Mouse (Mus musculus) MEL (cell line): ENCODE data around the gene Ctns. TPM values are rescaled to one million over a fixed set of nuclear protein-coding genes. Genes with fewer than 3 reads are reported as not detected.

Experiments
- DNase-seq: peaks from one replicate; pipeline ENCODE4 v3.0.0; 2011; ENCODE audit warnings: low read depth, low spot score
- H3K27ac ChIP-seq: 2 replicates; pipeline ENCODE4 v1.5.1; 2012; ENCODE audit warnings: low read depth, mild to moderate bottlenecking, control low read depth, low read length, moderate library complexity; ENCODE audit not compliant: control insufficient read depth
- H3K27me3 ChIP-seq, 2 experiments: fragments of 150-350 bp in 1 of 2; sonication (generic) in 1 of 2; 2 replicates each; pipeline ENCODE4 v1.6.1; 2012; ENCODE audit warnings: low read length in 2 of 2, mild to moderate bottlenecking in 2 of 2, improper control_type of control experiment in 1 of 2, moderate library complexity in 1 of 2; ENCODE audit not compliant: insufficient read depth in 2 of 2, control insufficient read depth in 1 of 2
- H3K36me3 ChIP-seq, 2 experiments: 2 replicates each; pipeline ENCODE4 v1.6.1; 2012 to 2014; ENCODE audit warnings: low read length in 2 of 2, improper control_type of control experiment in 1 of 2, inconsistent platforms in 1 of 2, mild to moderate bottlenecking in 1 of 2; ENCODE audit not compliant: insufficient read depth in 2 of 2, control insufficient read depth in 1 of 2
- H3K4me1 ChIP-seq, 2 experiments: fragments of 150-350 bp in 1 of 2; sonication (generic) in 1 of 2; 2 replicates each; pipeline ENCODE4 v1.6.1; 2012; ENCODE audit warnings: low read length in 2 of 2, improper control_type of control experiment in 1 of 2, mild to moderate bottlenecking in 1 of 2; ENCODE audit not compliant: insufficient read depth in 2 of 2, control insufficient read depth in 1 of 2
- H3K4me3 ChIP-seq, 2 experiments: fragments of 150-350 bp in 1 of 2; sonication (generic) in 1 of 2; 2 replicates each; pipeline ENCODE4 v1.5.1; 2012; ENCODE audit warnings: low read depth in 2 of 2, low read length in 2 of 2, mild to moderate bottlenecking in 2 of 2, moderate library complexity in 2 of 2, control low read depth in 1 of 2, improper control_type of control experiment in 1 of 2; ENCODE audit not compliant: control insufficient read depth in 1 of 2, insufficient read depth in 1 of 2
- H3K79me2 ChIP-seq: 2 replicates; pipeline ENCODE4 v1.6.1; 2012; ENCODE audit warnings: mild to moderate bottlenecking, low read length, moderate library complexity; ENCODE audit not compliant: control insufficient read depth, poor library complexity, insufficient read depth
- H3K9ac ChIP-seq: 2 replicates; pipeline ENCODE4 v1.6.1; 2012; ENCODE audit warnings: low read depth, mild to moderate bottlenecking, control low read depth, low read length, moderate library complexity; ENCODE audit not compliant: control insufficient read depth, poor library complexity, severe bottlenecking
- H3K9me3 ChIP-seq: fragments of 150-350 bp; sonication (generic); replicated peaks from 2 replicates; pipeline ENCODE4 v1.6.1; 2012; ENCODE audit warnings: mild to moderate bottlenecking, low read length, improper control_type of control experiment, moderate library complexity; ENCODE audit not compliant: insufficient read depth
- BHLHE40 ChIP-seq: IDR thresholded peaks from 2 replicates; pipeline ENCODE4 v1.6.1; 2012; ENCODE audit warnings: low read depth, mild to moderate bottlenecking, inconsistent platforms, low read length, improper control_type of control experiment, borderline replicate concordance
- CHD1 ChIP-seq: IDR thresholded peaks from 2 replicates; pipeline ENCODE4 v1.6.1; 2012; ENCODE audit warnings: low read depth, mild to moderate bottlenecking, inconsistent platforms, low read length, improper control_type of control experiment
- CHD2 ChIP-seq: IDR thresholded peaks from 2 replicates; pipeline ENCODE4 v1.6.1; 2011; ENCODE audit warnings: low read length, improper control_type of control experiment
- ELF1 ChIP-seq: IDR thresholded peaks from 2 replicates; pipeline ENCODE4 v1.6.1; 2014; ENCODE audit warnings: low read depth, mild to moderate bottlenecking, inconsistent platforms, low read length, improper control_type of control experiment, moderate library complexity
- EP300 ChIP-seq, 2 experiments: IDR thresholded peaks; 2 replicates each; pipeline ENCODE4 v1.6.1; 2011; ENCODE audit warnings: improper control_type of control experiment in 2 of 2, low read length in 2 of 2, low read depth in 1 of 2, mild to moderate bottlenecking in 1 of 2
- GABPA ChIP-seq: IDR thresholded peaks from 2 replicates; pipeline ENCODE4 v1.6.1; 2012; ENCODE audit warnings: low read depth, mild to moderate bottlenecking, inconsistent platforms, low read length, improper control_type of control experiment, moderate library complexity
- GATA1 ChIP-seq: IDR thresholded peaks from 2 replicates; pipeline ENCODE4 v1.6.1; 2011; ENCODE audit warnings: low read depth, low read length, improper control_type of control experiment
- JUND ChIP-seq: IDR thresholded peaks from 2 replicates; pipeline ENCODE4 v1.6.1; 2011; ENCODE audit warnings: low read depth, mild to moderate bottlenecking, improper control_type of control experiment, low read length
- KAT2A ChIP-seq: conservative IDR thresholded peaks from 2 replicates; pipeline ENCODE4 v1.6.1; 2012; ENCODE audit warnings: low read depth, low read length, improper control_type of control experiment, inconsistent platforms
- MAFK ChIP-seq: IDR thresholded peaks from 2 replicates; pipeline ENCODE4 v1.6.1; 2011; ENCODE audit warnings: low read depth, mild to moderate bottlenecking, low read length, improper control_type of control experiment, borderline replicate concordance
- MYB ChIP-seq: IDR thresholded peaks from 2 replicates; pipeline ENCODE4 v1.6.1; 2011; ENCODE audit warnings: mild to moderate bottlenecking, low read depth, low read length, improper control_type of control experiment
- NELFE ChIP-seq: IDR thresholded peaks from 2 replicates; pipeline ENCODE4 v1.6.1; 2011; ENCODE audit warnings: low read depth, low read length, improper control_type of control experiment
- POLR2AphosphoS2 ChIP-seq: IDR thresholded peaks from 2 replicates; pipeline ENCODE4 v1.6.1; 2011; ENCODE audit warnings: low read length, improper control_type of control experiment
- POLR2AphosphoS5 ChIP-seq: IDR thresholded peaks from 2 replicates; pipeline ENCODE4 v1.6.1; 2012; ENCODE audit warnings: low read depth, borderline replicate concordance, mild to moderate bottlenecking, inconsistent platforms, low read length, moderate library complexity, mixed read lengths
- RAD21 ChIP-seq: IDR thresholded peaks from 2 replicates; pipeline ENCODE4 v1.6.1; 2011; ENCODE audit warnings: mild to moderate bottlenecking, low read depth, low read length, improper control_type of control experiment
- RCOR1 ChIP-seq: IDR thresholded peaks from 2 replicates; pipeline ENCODE4 v1.6.1; 2012; ENCODE audit warnings: low read depth, mild to moderate bottlenecking, inconsistent platforms, low read length, improper control_type of control experiment
- SIN3A ChIP-seq: IDR thresholded peaks from 2 replicates; pipeline ENCODE4 v1.6.1; 2012; ENCODE audit warnings: low read length, improper control_type of control experiment, inconsistent platforms
- SMC3 ChIP-seq: IDR thresholded peaks from 2 replicates; pipeline ENCODE4 v1.6.1; 2011; ENCODE audit warnings: low read depth, low read length, improper control_type of control experiment
- TBP ChIP-seq: IDR thresholded peaks from 2 replicates; pipeline ENCODE4 v1.8.0; 2011; ENCODE audit warnings: low read depth, low read length, improper control_type of control experiment
- TCF12 ChIP-seq: IDR thresholded peaks from 2 replicates; pipeline ENCODE4 v1.6.1; 2014; ENCODE audit warnings: low read depth, mild to moderate bottlenecking, inconsistent platforms, low read length, improper control_type of control experiment, moderate library complexity
- UBTF ChIP-seq: IDR thresholded peaks from 2 replicates; pipeline ENCODE4 v1.6.1; 2012; ENCODE audit warnings: low read depth, mild to moderate bottlenecking, inconsistent platforms, low read length, improper control_type of control experiment, moderate library complexity, borderline replicate concordance; ENCODE audit not compliant: insufficient read depth
- USF1 ChIP-seq: IDR thresholded peaks from 2 replicates; pipeline ENCODE4 v1.6.1; 2014; ENCODE audit warnings: low read depth, mild to moderate bottlenecking, inconsistent platforms, low read length, improper control_type of control experiment, moderate library complexity
- ZC3H11A ChIP-seq: IDR thresholded peaks from 2 replicates; pipeline ENCODE4 v1.6.1; 2012; ENCODE audit warnings: low read depth, mild to moderate bottlenecking, inconsistent platforms, low read length, improper control_type of control experiment
- ZKSCAN1 ChIP-seq: IDR thresholded peaks from 2 replicates; pipeline ENCODE4 v1.6.1; 2012; ENCODE audit warnings: low read depth, mild to moderate bottlenecking, inconsistent platforms, low read length, improper control_type of control experiment, moderate library complexity
- ZMIZ1 ChIP-seq: IDR thresholded peaks from 2 replicates; pipeline ENCODE4 v1.6.1; 2012; ENCODE audit warnings: low read depth, mild to moderate bottlenecking, inconsistent platforms, low read length, improper control_type of control experiment, moderate library complexity
- ZNF384 ChIP-seq: IDR thresholded peaks from 2 replicates; pipeline ENCODE4 v1.6.1; 2012; ENCODE audit warnings: low read depth, mild to moderate bottlenecking, inconsistent platforms, low read length, improper control_type of control experiment
- polyA plus RNA-seq, 2 experiments: library from polyadenylated mRNA; stranded (reverse) in 1 of 2; unstranded in 1 of 2; fragments of >175 nt in 1 of 2; fragments of >200 nt in 1 of 2; gene quantifications; 2 replicates each; pipeline versions ENCODE4 v1.2.1 to v1.2.4; 2012; ENCODE audit warnings: low replicate concordance in 2 of 2, low read depth in 1 of 2; ENCODE audit not compliant: insufficient read length in 2 of 2, insufficient read depth in 1 of 2, missing spikeins in 1 of 2
- total RNA-seq: library from RNA; depleted of rRNA; stranded (reverse); fragments of 300-350 nt; gene quantifications from 2 replicates; pipeline ENCODE4 v1.2.3, GENCODE M21; 2012

Ctns gene
- total and polyA plus RNA-seq, 3 experiments: 5.4 to 9.4 TPM; not detected in 1

DNA sequence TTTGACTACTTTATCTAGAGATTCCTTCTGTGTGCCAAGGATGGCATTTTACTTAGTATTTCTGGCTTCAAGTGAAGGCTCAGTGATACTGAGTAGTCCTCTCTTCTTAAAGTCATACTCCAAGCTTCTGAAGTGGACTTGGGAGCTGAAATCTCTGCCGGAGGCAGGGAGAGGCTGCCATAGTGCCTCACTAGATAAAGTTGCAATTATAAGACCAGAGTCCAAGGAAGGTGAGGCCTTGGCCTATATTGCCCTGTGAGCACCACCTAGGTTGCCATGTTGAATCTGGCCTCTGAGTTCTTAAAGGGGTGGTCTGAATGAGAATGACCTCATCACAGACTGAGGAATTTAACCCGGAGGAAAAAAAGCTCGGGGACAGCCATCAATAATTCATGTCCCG is 43.9 kb upstream of the Ctns start:
- H3K9ac ChIP-seq: no peak overlapping the region
- H3K4me3 ChIP-seq: no peak overlapping the region
- no peak for DNase-seq
- TF ChIP-seq MAFK (no peak), ZKSCAN1 (no peak), CHD1 (no peak), GABPA (no peak), RCOR1 (no peak), JUND (no peak), EP300 (IDR thresholded peaks at IDR 0.05; ENCODE audit: low read depth in 1 of 2, low read length in 2 of 2) (no peak), NELFE (no peak)
- no peaks in the 10 kb centered on the region for H3K9me3 ChIP-seq
- H3K79me2 ChIP-seq: no peaks in the 10 kb centered on the region
- H3K27ac ChIP-seq: no peak overlapping the region
- no peaks in the 10 kb centered on the region for H3K36me3 ChIP-seq
- no peaks in the 10 kb centered on the region; a peak in 1 of 4 replicates for H3K4me1 ChIP-seq
- H3K27me3 ChIP-seq: no peaks in the 10 kb centered on the region; a peak in 1 of 4 replicates

DNA sequence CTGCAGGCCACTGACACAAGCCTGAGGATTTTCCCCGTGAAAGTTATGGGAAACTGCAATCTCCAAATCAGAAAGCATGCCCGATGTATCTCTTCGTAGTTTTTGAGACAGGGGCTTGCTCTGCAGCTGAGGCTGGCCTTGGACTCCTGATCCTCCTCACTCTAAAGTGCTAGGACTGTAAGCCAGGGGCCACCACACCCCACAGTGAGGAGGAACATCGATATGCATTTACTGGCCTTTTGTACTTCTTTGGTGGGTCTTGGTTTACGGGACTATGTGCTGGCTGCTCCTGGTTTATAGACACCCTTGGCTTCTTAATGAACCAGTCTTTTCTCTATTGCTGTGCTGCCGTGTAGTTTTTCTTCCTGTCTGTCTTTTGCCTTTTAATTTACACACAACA is 43.4 kb upstream of the Ctns start:
- no peak overlapping the region for H3K27ac ChIP-seq
- DNase-seq: no peak
- H3K27me3 ChIP-seq: no peaks in the 10 kb centered on the region
- no peak overlapping the region for H3K9ac ChIP-seq
- no peak overlapping the region for H3K4me3 ChIP-seq
- H3K9me3 ChIP-seq: no peaks in the 10 kb centered on the region
- no peaks in the 10 kb centered on the region for H3K79me2 ChIP-seq
- no peaks in the 10 kb centered on the region for H3K36me3 ChIP-seq
- TF ChIP-seq CHD1: no peak
- TF ChIP-seq ZMIZ1: no peak
- no peak for TF ChIP-seq POLR2AphosphoS5
- no peak for TF ChIP-seq GATA1
- no peak for TF ChIP-seq CHD2
- TF ChIP-seq ELF1: no peak
- no peak for TF ChIP-seq ZNF384
- H3K4me1 ChIP-seq: no peaks in the 10 kb centered on the region; a peak in 1 of 4 replicates

DNA sequence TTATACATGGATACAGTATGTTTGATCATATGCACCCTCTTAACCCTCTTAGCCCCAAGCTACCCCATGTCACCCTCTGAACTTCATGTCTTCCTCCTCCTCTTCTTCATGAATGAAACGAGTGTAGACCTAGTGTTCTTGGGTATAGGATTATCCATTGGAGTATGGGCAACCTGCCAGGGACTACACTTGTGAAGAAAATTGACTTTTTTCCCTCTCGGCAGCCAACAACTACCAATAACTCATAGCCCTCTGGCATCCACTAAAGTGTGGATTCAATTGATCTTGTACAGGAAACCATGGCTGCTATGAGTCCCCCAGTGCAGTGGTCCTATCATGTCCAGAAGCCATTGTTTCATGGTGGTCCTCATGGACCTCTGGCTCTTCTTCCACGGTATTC is 37.9 kb upstream of the Ctns start:
- Histone ChIP-seq H3K9ac (no peak overlapping the region), H3K27me3 (no peaks in the 10 kb centered on the region), H3K4me3 (no peak overlapping the region), H3K4me1 (no peaks in the 10 kb centered on the region), H3K79me2 (no peaks in the 10 kb centered on the region), H3K27ac (no peak overlapping the region), H3K9me3 (no peaks in the 10 kb centered on the region), H3K36me3 (no peaks in the 10 kb centered on the region)
- DNase-seq: no peak
- no peak for TF ChIP-seq RAD21
- no peak for TF ChIP-seq TBP
- no peak for TF ChIP-seq EP300 (IDR thresholded peaks at IDR 0.05; ENCODE audit: low read depth in 1 of 2, low read length in 2 of 2)
- TF ChIP-seq USF1: no peak
- TF ChIP-seq GATA1: no peak
- TF ChIP-seq POLR2AphosphoS2: no peak
- TF ChIP-seq BHLHE40: no peak
- no peak for TF ChIP-seq MYB
- TF ChIP-seq ZNF384: no peak
- no peak for TF ChIP-seq POLR2AphosphoS5
- TF ChIP-seq KAT2A: no peak
- TF ChIP-seq ELF1: no peak
- TF ChIP-seq ZKSCAN1: no peak
- no peak for TF ChIP-seq SIN3A
- no peak for TF ChIP-seq TCF12
- no peak for TF ChIP-seq ZC3H11A
- no peak for TF ChIP-seq ZMIZ1
- no peak for TF ChIP-seq UBTF
- TF ChIP-seq SMC3: no peak
